Mouse (Mus musculus) frontal cortex, adult 2 months (tissue): Measurements from ENCODE around the gene Isg20l2. TPM values are rescaled to one million over a fixed set of nuclear protein-coding genes. Genes with fewer than 3 reads are reported as not detected.

Experiments
- DNase-seq, 2 experiments: peaks; one replicate each; pipeline ENCODE4 v3.0.0; 2022; ENCODE audit warnings: low spot score in 1 of 2; ENCODE audit errors: extremely low spot score in 1 of 2
- polyA plus RNA-seq: library from polyadenylated mRNA; depleted of rRNA; stranded (reverse); fragments of >200 nt; gene quantifications from 2 replicates; pipeline ENCODE4 v1.2.3, GENCODE M21; 2012

Gene Isg20l2
- polyA plus RNA-seq, 1 experiment = 13.9 TPM

GRCm38 (mm10) chr3:87973593-87974380 is 43.7 kb downstream of the Isg20l2 start:
- no peak for DNase-seq

- no peak for DNase-seq
Measured at GRCm38 (mm10) chr3:87974381-87974987, 44.4 kb downstream of the Isg20l2 start.

- no peak for DNase-seq
Measured at GRCm38 (mm10) chr3:87979493-87979892, 49.4 kb downstream of the Isg20l2 start.

GRCm38 (mm10) chr3:87980085-87980484 is 50.0 kb downstream of the Isg20l2 start:
- no peak for DNase-seq

- no peak for DNase-seq
Measured at GRCm38 (mm10) chr3:87980728-87981127, 50.6 kb downstream of the Isg20l2 start.

GRCm38 (mm10) chr3:87981214-87981760 is 51.2 kb downstream of the Isg20l2 start:
- no peak for DNase-seq

GRCm38 (mm10) chr3:87981894-87982835 is 52.1 kb downstream of the Isg20l2 start:
- no peak for DNase-seq

- DNase-seq = no peak
Measured at GRCm38 (mm10) chr3:87982836-87983601, 52.9 kb downstream of the Isg20l2 start.

- no peak for DNase-seq
Measured at GRCm38 (mm10) chr3:87983627-87984026, 53.5 kb downstream of the Isg20l2 start.

GRCm38 (mm10) chr3:87984094-87984493 is 54.0 kb downstream of the Isg20l2 start:
- DNase-seq = no peak

GRCm38 (mm10) chr3:87985505-87986320 is 55.6 kb downstream of the Isg20l2 start:
- DNase-seq = no peak

GRCm38 (mm10) chr3:87986868-87987267 is 56.8 kb downstream of the Isg20l2 start:
- DNase-seq = peak; percentile 81 to 97

- no peak for DNase-seq
Measured at GRCm38 (mm10) chr3:87987633-87988032, 57.5 kb downstream of the Isg20l2 start.

- DNase-seq = no peak
Measured at GRCm38 (mm10) chr3:87988068-87988467, 58.0 kb downstream of the Isg20l2 start.

GRCm38 (mm10) chr3:87989935-87990334 is 59.8 kb downstream of the Isg20l2 start:
- DNase-seq = no peak
